Mouse (Mus musculus) thymus, postnatal 0 days (tissue): Measurements from ENCODE around the gene Prdm11. TPM values are rescaled to one million over a fixed set of nuclear protein-coding genes. Genes with fewer than 3 reads are reported as not detected.
A peak's percentile ranks its signal among the peaks of the same experiment; 100 is the strongest.

Source experiments
- DNase-seq: peaks from one replicate; pipeline ENCODE4 v3.0.0-alpha.2; 2015; ENCODE audit warnings: low spot score
- polyA plus RNA-seq: library from polyadenylated mRNA; unstranded; fragments of >200 nt; fragmentation: Nextera tagmentation; extraction: Ambion mirVana; gene quantifications from 2 replicates; pipeline ENCODE4 v1.2.1, GENCODE M21; 2015

Prdm11 gene
- polyA plus RNA-seq, 1 experiment from 2014 or later = 6.5 TPM

- peak; percentile 35 for DNase-seq
Observed at GRCm38 (mm10) chr2:92971069-92971468, 74.9 kb downstream of the Prdm11 start.

GRCm38 (mm10) chr2:92967839-92968166 is 78.2 kb downstream of the Prdm11 start:
- no peak for DNase-seq

GRCm38 (mm10) chr2:92967032-92967838 is 78.7 kb downstream of the Prdm11 start:
- no peak for DNase-seq

- peak; percentile 61 for DNase-seq
Observed at GRCm38 (mm10) chr2:92966257-92966656, 79.7 kb downstream of the Prdm11 start.

- DNase-seq = no peak
Observed at GRCm38 (mm10) chr2:92964345-92964744, 81.6 kb downstream of the Prdm11 start.

- DNase-seq = no peak
Observed at GRCm38 (mm10) chr2:92958640-92959039, 87.3 kb downstream of the Prdm11 start.

GRCm38 (mm10) chr2:92956943-92957342 is 89.0 kb downstream of the Prdm11 start:
- DNase-seq = no peak

- peak; percentile 83 for DNase-seq
Observed at GRCm38 (mm10) chr2:92954404-92955114, 91.4 kb downstream of the Prdm11 start.

GRCm38 (mm10) chr2:92953450-92953849 is 92.5 kb downstream of the Prdm11 start:
- DNase-seq = no peak

GRCm38 (mm10) chr2:92949518-92949917 is 96.4 kb downstream of the Prdm11 start:
- DNase-seq = no peak

GRCm38 (mm10) chr2:92948699-92949300 is 97.2 kb downstream of the Prdm11 start:
- DNase-seq = peak; percentile 10

GRCm38 (mm10) chr2:92947981-92948698 is 97.8 kb downstream of the Prdm11 start:
- peak; percentile 83 for DNase-seq

GRCm38 (mm10) chr2:92945824-92946598 is 100.0 kb downstream of the Prdm11 start:
- peak; percentile 87 for DNase-seq

GRCm38 (mm10) chr2:92945125-92945746 is 100.7 kb downstream of the Prdm11 start:
- peak; percentile 14 for DNase-seq

GRCm38 (mm10) chr2:92944356-92944755 is 101.6 kb downstream of the Prdm11 start:
- peak; percentile 56 for DNase-seq

GRCm38 (mm10) chr2:92943406-92943805 is 102.6 kb downstream of the Prdm11 start:
- DNase-seq = no peak

- DNase-seq = no peak
Observed at GRCm38 (mm10) chr2:92941463-92941862, 104.5 kb downstream of the Prdm11 start.

GRCm38 (mm10) chr2:92940963-92941362 is 105.0 kb downstream of the Prdm11 start:
- no peak for DNase-seq

- no peak for DNase-seq
Observed at GRCm38 (mm10) chr2:92938827-92939226, 107.1 kb downstream of the Prdm11 start.

GRCm38 (mm10) chr2:92938063-92938462 is 107.9 kb downstream of the Prdm11 start:
- DNase-seq = no peak
